22 mouse cellular contexts compared by ENCODE assay signal in genomic region chr9:14893388-14893787, GRCm38 (mm10). TPM values are rescaled to one million over a fixed set of nuclear protein-coding genes. Genes with fewer than 3 reads are reported as not detected.
DNase-seq lines count a peak whose midpoint lies in the region; ATAC-seq and TF ChIP-seq lines count a peak whose summit lies in the region.
"Had no signal": no experiment of that assay in that cellular context is flagged by ENCODE, and none has a peak within 500 bp of the region (broad histone marks: within the 10 kb centered on the region; RNA-seq: fewer than 3 reads in every experiment).

No protein-coding gene starts in this region.

- no peak overlapping the region for H3K27ac ChIP-seq in liver, embryonic 14.5 days
- no peak overlapping the region for H3K27ac ChIP-seq in liver, embryonic 12.5 days
- H3K27ac ChIP-seq in embryonic facial prominence, embryonic 10.5 days (replicated peaks): no peak overlapping the region
- H3K27ac ChIP-seq in hindbrain, embryonic 16.5 days (ENCODE audit: low read depth, low read length): no peak overlapping the region
- H3K27ac ChIP-seq: forebrain, embryonic 13.5 days; heart, embryonic 13.5 days; hindbrain, embryonic 15.5 days had no signal

- no peaks in the 10 kb centered on the region for H3K9me3 ChIP-seq in liver, embryonic 14.5 days (ENCODE audit: control insufficient read depth, low read length)
- no peaks in the 10 kb centered on the region for H3K9me3 ChIP-seq in liver, embryonic 12.5 days (replicated peaks)
- H3K9me3 ChIP-seq in embryonic facial prominence, embryonic 10.5 days: no peaks in the 10 kb centered on the region
- no peaks in the 10 kb centered on the region for H3K9me3 ChIP-seq in hindbrain, embryonic 16.5 days (ENCODE audit: control insufficient read depth, low read length)
- H3K9me3 ChIP-seq: forebrain, embryonic 13.5 days; heart, embryonic 13.5 days; hindbrain, embryonic 15.5 days had no signal

- H3K4me1 ChIP-seq in liver, embryonic 14.5 days (replicated peaks; ENCODE audit: control insufficient read depth in 2 of 2, insufficient read depth in 2 of 2, low read length in 1 of 2): peaks cover 0 to 6% of the 10 kb centered on the region in 2 experiments; a peak in 1 of 4 replicates
- H3K4me1 ChIP-seq in liver, embryonic 12.5 days: peaks cover 5% of the 10 kb centered on the region; the same call in 1 of the 2 replicates
- H3K4me1 ChIP-seq in embryonic facial prominence, embryonic 10.5 days: 0 out of 2 replicates have a peak, but pooled peaks cover 3% of the 10 kb centered on the region
- H3K4me1 ChIP-seq in hindbrain, embryonic 16.5 days (ENCODE audit: control insufficient read depth, insufficient read depth, low read depth, low read length): peaks cover 7% of the 10 kb centered on the region

- H3K36me3 ChIP-seq in liver, embryonic 14.5 days (replicated peaks; ENCODE audit: control insufficient read depth, insufficient read depth, low read depth): no peaks in the 10 kb centered on the region
- H3K36me3 ChIP-seq in liver, embryonic 12.5 days: no peaks in the 10 kb centered on the region
- H3K36me3 ChIP-seq in embryonic facial prominence, embryonic 10.5 days (replicated peaks): no peaks in the 10 kb centered on the region
- H3K36me3 ChIP-seq in hindbrain, embryonic 16.5 days (ENCODE audit: control insufficient read depth, insufficient read depth, low read length): no peaks in the 10 kb centered on the region
- H3K36me3 ChIP-seq: heart, embryonic 13.5 days; hindbrain, embryonic 15.5 days had no signal

- no peak overlapping the region for H3K4me3 ChIP-seq in liver, embryonic 14.5 days (ENCODE audit: insufficient read depth in 1 of 2, low read depth in 2 of 2, low read length in 2 of 2)
- no peak overlapping the region for H3K4me3 ChIP-seq in liver, embryonic 12.5 days
- no peak overlapping the region for H3K4me3 ChIP-seq in embryonic facial prominence, embryonic 10.5 days
- H3K4me3 ChIP-seq in hindbrain, embryonic 16.5 days (ENCODE audit: low read length): no peak overlapping the region
- H3K4me3 ChIP-seq: forebrain, embryonic 13.5 days; heart, embryonic 13.5 days; hindbrain, embryonic 15.5 days had no signal

- ATAC-seq in liver, embryonic 14.5 days (ENCODE audit: insufficient read depth): 0 out of 2 replicates have a peak, but pooled peaks have one; percentile 18
- no peak for ATAC-seq in liver, embryonic 12.5 days
- peak; percentile 66 for ATAC-seq in common myeloid progenitor, adult 5-6 weeks (replicated peaks; ENCODE audit: low read depth, poor library complexity, severe bottlenecking)
- peak; percentile 89 for ATAC-seq in megakaryocyte, adult 5-6 weeks (ENCODE audit: poor library complexity, severe bottlenecking)
- ATAC-seq in neutrophil, adult 5-6 weeks (ENCODE audit: extremely low read depth, insufficient number of reproducible peaks, low FRiP score, poor library complexity, severe bottlenecking): peak; percentile 75
- no peak for ATAC-seq in hindbrain, embryonic 16.5 days
- ATAC-seq: forebrain, embryonic 13.5 days; forebrain, postnatal 0 days had no signal

- 35% methylated on average over 9 of the region's 9 CpGs for WGBS in liver, embryonic 14.5 days (ENCODE audit: insufficient replicate concordance)
- 35% methylated on average over 9 of the region's 9 CpGs for WGBS in liver, embryonic 12.5 days (ENCODE audit: insufficient replicate concordance)
- 82% methylated on average over 9 of the region's 9 CpGs for WGBS in embryonic facial prominence, embryonic 10.5 days
- WGBS in hindbrain, embryonic 16.5 days: 90% methylated on average over 9 of the region's 9 CpGs

- TF ChIP-seq CTCF in liver, embryonic 14.5 days (IDR thresholded peaks at IDR 0.05; ENCODE audit: low read depth): no peak

- no peak for TF ChIP-seq EP300 in liver, embryonic 14.5 days (IDR thresholded peaks at IDR 0.05; ENCODE audit: low read depth)

- no peak for DNase-seq in liver, embryonic 14.5 days (ENCODE audit: low read depth in 3 of 3, low spot score in 3 of 3)
- DNase-seq in embryonic facial prominence, embryonic 10.5 days (ENCODE audit: low spot score): no peak
- DNase-seq: adrenal gland, adult 8-10 months; adrenal gland, postnatal 36 days; cerebellum, adult 2 months; cerebellum, postnatal 10 days; forebrain, postnatal 0 days; gastrocnemius, postnatal 25 days; heart, adult 11 months; heart, postnatal 36 days had no signal

- H3K27me3 ChIP-seq in liver, embryonic 14.5 days (ENCODE audit: control insufficient read depth, insufficient read depth, low read length): no peaks in the 10 kb centered on the region
- no peaks in the 10 kb centered on the region; the same call in 1 of the 2 replicates for H3K27me3 ChIP-seq in liver, embryonic 12.5 days (replicated peaks)
- no peaks in the 10 kb centered on the region for H3K27me3 ChIP-seq in embryonic facial prominence, embryonic 10.5 days (replicated peaks; ENCODE audit: low read depth, poor library complexity, severe bottlenecking)
- H3K27me3 ChIP-seq in hindbrain, embryonic 16.5 days (replicated peaks; ENCODE audit: control insufficient read depth, insufficient read depth, low read length): no peaks in the 10 kb centered on the region
- H3K27me3 ChIP-seq: forebrain, embryonic 13.5 days; hindbrain, embryonic 15.5 days had no signal

- H3K4me2 ChIP-seq in liver, embryonic 14.5 days (ENCODE audit: low read depth): no peak overlapping the region
- no peak overlapping the region for H3K4me2 ChIP-seq in liver, embryonic 12.5 days
- no peak overlapping the region for H3K4me2 ChIP-seq in hindbrain, embryonic 16.5 days (ENCODE audit: low read length)
- H3K4me2 ChIP-seq: forebrain, embryonic 13.5 days; heart, embryonic 13.5 days; hindbrain, embryonic 15.5 days had no signal

- H3K9ac ChIP-seq in liver, embryonic 14.5 days (replicated peaks): no peak overlapping the region
- H3K9ac ChIP-seq in liver, embryonic 12.5 days: no peak overlapping the region
- no peak overlapping the region for H3K9ac ChIP-seq in hindbrain, embryonic 16.5 days (ENCODE audit: low read depth, low read length)
- H3K9ac ChIP-seq: forebrain, embryonic 13.5 days; forebrain, postnatal 0 days; heart, embryonic 13.5 days; hindbrain, embryonic 15.5 days had no signal

RNA-seq across cellular contexts. Expression of gene Izumo1r, which starts 10.4 kb away (rescaled TPM):
- polyA plus RNA-seq in liver, embryonic 14.5 days (2012; rRNA removed): not detected in 2 replicates
- not detected in 2 replicates for polyA plus RNA-seq in liver, embryonic 14.5 days (2014; fragmentation: Nextera tagmentation; extraction: Ambion mirVana)
- not detected in 2 replicates for polyA plus RNA-seq in liver, embryonic 12.5 days (2016; fragmentation: Nextera tagmentation; extraction: Ambion mirVana)
- not detected in 2 replicates for total RNA-seq in common myeloid progenitor, adult 5-6 weeks (2017)
- 0.50 TPM in 1 of 2 replicates, not detected in the other for total RNA-seq in megakaryocyte, adult 5-6 weeks (2015)
- total RNA-seq in megakaryocyte, adult 5-6 weeks (2017): 0.48 and 0.77 TPM in 2 replicates
- total RNA-seq in neutrophil, adult 5-6 weeks (2017): 1.5 and 1.6 TPM in 2 replicates
- polyA plus RNA-seq in embryonic facial prominence, embryonic 10.5 days (2016; fragmentation: Nextera tagmentation; extraction: Ambion mirVana): 0.15 TPM in 1 of 2 replicates, not detected in the other
- polyA plus RNA-seq in hindbrain, embryonic 16.5 days (2015; fragmentation: Nextera tagmentation; extraction: Ambion mirVana): not detected in 2 replicates
- total RNA-seq: adrenal gland, adult 8-10 months; adrenal gland, postnatal 36 days; forebrain, postnatal 0 days; gastrocnemius, adult 18-20 months; gastrocnemius, postnatal 25 days; heart, postnatal 36 days had no signal
- polyA plus RNA-seq: cerebellum, adult 2 months; cortical plate, adult 2 months; forebrain, embryonic 13.5 days; forebrain, postnatal 0 days; heart, embryonic 13.5 days; heart, postnatal 0 days; hindbrain, embryonic 11.5 days; hindbrain, embryonic 15.5 days had no signal

RNA-seq across cellular contexts. Expression of gene Gpr83, which starts 33.4 kb away (rescaled TPM):
- not detected in 2 replicates for polyA plus RNA-seq in liver, embryonic 14.5 days (2012; rRNA removed)
- polyA plus RNA-seq in liver, embryonic 14.5 days (2014; fragmentation: Nextera tagmentation; extraction: Ambion mirVana): not detected in 2 replicates
- polyA plus RNA-seq in liver, embryonic 12.5 days (2016; fragmentation: Nextera tagmentation; extraction: Ambion mirVana): 0.07 TPM in 1 of 2 replicates, not detected in the other
- not detected in 2 replicates for total RNA-seq in common myeloid progenitor, adult 5-6 weeks (2017)
- not detected in 2 replicates for total RNA-seq in megakaryocyte, adult 5-6 weeks (2015)
- total RNA-seq in megakaryocyte, adult 5-6 weeks (2017): not detected in 2 replicates
- 1.0 and 1.2 TPM in 2 replicates for total RNA-seq in neutrophil, adult 5-6 weeks (2017)
- 0.23 and 0.32 TPM in 2 replicates for polyA plus RNA-seq in embryonic facial prominence, embryonic 10.5 days (2016; fragmentation: Nextera tagmentation; extraction: Ambion mirVana)
- polyA plus RNA-seq in hindbrain, embryonic 16.5 days (2015; fragmentation: Nextera tagmentation; extraction: Ambion mirVana): 1.3 and 1.7 TPM in 2 replicates
- total RNA-seq: adrenal gland, postnatal 36 days; gastrocnemius, adult 18-20 months; gastrocnemius, postnatal 25 days; heart, postnatal 36 days had no signal
- polyA plus RNA-seq: heart, postnatal 0 days had no signal

Comparison
In these comparisons a context has a peak if more than half of its experiments do, and no peak if none do; other contexts are left out.
1. ATAC-seq: peak in liver, embryonic 14.5 days (single experiment), common myeloid progenitor, adult 5-6 weeks (single experiment), megakaryocyte, adult 5-6 weeks (single experiment) and neutrophil, adult 5-6 weeks (single experiment); none in liver, embryonic 12.5 days (single experiment) and hindbrain, embryonic 16.5 days (single experiment).